Comparison of ENCODE assay signal across 15 mouse cellular contexts in genomic region chr15:12408205-12408604, GRCm38 (mm10).
DNase-seq lines count a peak whose midpoint lies in the region; ATAC-seq lines count a peak whose summit lies in the region.
"Had no signal": no experiment of that assay in that cellular context is flagged by ENCODE, and none has a peak within 500 bp of the region (broad histone marks: within the 10 kb centered on the region; RNA-seq: fewer than 3 reads in every experiment).

No protein-coding gene starts in this region.

- H3K36me3 ChIP-seq in forebrain, embryonic 16.5 days (ENCODE audit: control insufficient read depth, insufficient read depth) = no peaks in the 10 kb centered on the region
- H3K36me3 ChIP-seq in forebrain, embryonic 12.5 days (replicated peaks) = no peaks in the 10 kb centered on the region
- peaks cover 13% of the 10 kb centered on the region for H3K36me3 ChIP-seq in embryonic facial prominence, embryonic 15.5 days
- no peaks in the 10 kb centered on the region for H3K36me3 ChIP-seq in intestine, embryonic 15.5 days
- H3K36me3 ChIP-seq: liver, embryonic 13.5 days; midbrain, embryonic 13.5 days had no signal

- H3K9ac ChIP-seq in forebrain, embryonic 16.5 days (replicated peaks; ENCODE audit: low read depth, low read length) = no peak overlapping the region
- no peak overlapping the region for H3K9ac ChIP-seq in forebrain, embryonic 12.5 days
- H3K9ac ChIP-seq in embryonic facial prominence, embryonic 15.5 days = no peak overlapping the region
- H3K9ac ChIP-seq in intestine, embryonic 15.5 days = no peak overlapping the region
- H3K9ac ChIP-seq: liver, embryonic 13.5 days; midbrain, embryonic 13.5 days; stomach, embryonic 15.5 days had no signal

- H3K4me1 ChIP-seq in forebrain, embryonic 16.5 days (replicated peaks; ENCODE audit: control insufficient read depth, insufficient read depth, low read length) = no peaks in the 10 kb centered on the region
- H3K4me1 ChIP-seq in forebrain, embryonic 12.5 days = no peaks in the 10 kb centered on the region
- no peaks in the 10 kb centered on the region for H3K4me1 ChIP-seq in embryonic facial prominence, embryonic 15.5 days
- H3K4me1 ChIP-seq in intestine, embryonic 15.5 days (replicated peaks) = no peaks in the 10 kb centered on the region
- H3K4me1 ChIP-seq: liver, embryonic 13.5 days; stomach, embryonic 15.5 days had no signal

- H3K4me2 ChIP-seq in forebrain, embryonic 16.5 days (ENCODE audit: low read length) = no peak overlapping the region
- H3K4me2 ChIP-seq in forebrain, embryonic 12.5 days = no peak overlapping the region
- no peak overlapping the region for H3K4me2 ChIP-seq in embryonic facial prominence, embryonic 15.5 days (replicated peaks)
- no peak overlapping the region for H3K4me2 ChIP-seq in intestine, embryonic 15.5 days (replicated peaks)
- H3K4me2 ChIP-seq: liver, embryonic 13.5 days; midbrain, embryonic 13.5 days; stomach, embryonic 15.5 days had no signal

- H3K27me3 ChIP-seq in forebrain, embryonic 16.5 days (replicated peaks; ENCODE audit: control insufficient read depth, insufficient read depth, low read length) = no peaks in the 10 kb centered on the region
- no peaks in the 10 kb centered on the region for H3K27me3 ChIP-seq in forebrain, embryonic 12.5 days
- no peaks in the 10 kb centered on the region for H3K27me3 ChIP-seq in embryonic facial prominence, embryonic 15.5 days
- no peaks in the 10 kb centered on the region for H3K27me3 ChIP-seq in intestine, embryonic 15.5 days (replicated peaks)
- H3K27me3 ChIP-seq: liver, embryonic 13.5 days; midbrain, embryonic 13.5 days; stomach, embryonic 15.5 days had no signal

- intact Hi-C loops in left cerebral cortex, postnatal 25 days (cut with DNase I) = no loop called here

- no peak overlapping the region for H3K4me3 ChIP-seq in forebrain, embryonic 16.5 days (replicated peaks; ENCODE audit: low read length)
- H3K4me3 ChIP-seq in forebrain, embryonic 12.5 days (replicated peaks) = no peak overlapping the region
- no peak overlapping the region for H3K4me3 ChIP-seq in embryonic facial prominence, embryonic 15.5 days (replicated peaks)
- no peak overlapping the region for H3K4me3 ChIP-seq in intestine, embryonic 15.5 days (replicated peaks)
- H3K4me3 ChIP-seq: liver, embryonic 13.5 days; midbrain, embryonic 13.5 days; stomach, embryonic 15.5 days had no signal

- peak; percentile 21 to 76 for DNase-seq in left cerebral cortex, postnatal 25 days (ENCODE audit: low spot score in 2 of 2)
- DNase-seq in left cerebral cortex, adult 11 months (ENCODE audit: low spot score) = no peak
- peak; percentile 71 for DNase-seq in brain, adult 2 months (ENCODE audit: low read depth, low spot score)
- DNase-seq: gastrocnemius, postnatal 14 days; kidney, adult 11 months; kidney, postnatal 10 days; liver, embryonic 13.5 days; retina, postnatal 1 day had no signal

- 67% methylated on average over 8 of the region's 8 CpGs for WGBS in forebrain, embryonic 16.5 days
- WGBS in forebrain, embryonic 12.5 days = 90% methylated on average over 8 of the region's 8 CpGs
- 57% methylated on average over 8 of the region's 8 CpGs for WGBS in embryonic facial prominence, embryonic 15.5 days
- WGBS in intestine, embryonic 15.5 days = 85% methylated on average over 8 of the region's 8 CpGs

- no peak overlapping the region for H3K27ac ChIP-seq in forebrain, embryonic 16.5 days (ENCODE audit: low read length)
- H3K27ac ChIP-seq in forebrain, embryonic 12.5 days = no peak overlapping the region
- H3K27ac ChIP-seq in embryonic facial prominence, embryonic 15.5 days (replicated peaks) = no peak overlapping the region
- no peak overlapping the region for H3K27ac ChIP-seq in intestine, embryonic 15.5 days
- H3K27ac ChIP-seq: liver, embryonic 13.5 days; midbrain, embryonic 13.5 days; stomach, embryonic 15.5 days had no signal

- no peaks in the 10 kb centered on the region for H3K9me3 ChIP-seq in forebrain, embryonic 16.5 days (ENCODE audit: control insufficient read depth, low read length)
- no peaks in the 10 kb centered on the region for H3K9me3 ChIP-seq in forebrain, embryonic 12.5 days
- no peaks in the 10 kb centered on the region for H3K9me3 ChIP-seq in embryonic facial prominence, embryonic 15.5 days (replicated peaks)
- no peaks in the 10 kb centered on the region for H3K9me3 ChIP-seq in intestine, embryonic 15.5 days
- H3K9me3 ChIP-seq: liver, embryonic 13.5 days; midbrain, embryonic 13.5 days; stomach, embryonic 15.5 days had no signal

- ATAC-seq in forebrain, embryonic 16.5 days = peak; percentile 75
- no peak for ATAC-seq in forebrain, embryonic 12.5 days (ENCODE audit: low FRiP score)
- ATAC-seq in embryonic facial prominence, embryonic 15.5 days (ENCODE audit: insufficient number of reproducible peaks, low FRiP score, low TSS enrichment, low read depth) = peak; percentile 78
- ATAC-seq in intestine, embryonic 15.5 days = no peak
- ATAC-seq: midbrain, embryonic 13.5 days; Patski had no signal

Comparison
In these comparisons a context has a peak if more than half of its experiments do, and no peak if none do; other contexts are left out.
1. ATAC-seq: peak in forebrain, embryonic 16.5 days (single experiment) and embryonic facial prominence, embryonic 15.5 days (single experiment); none in forebrain, embryonic 12.5 days (single experiment) and intestine, embryonic 15.5 days (single experiment).